Mouse (Mus musculus) lung, embryonic 14.5 days (tissue): ENCODE data around the gene Ces2b. TPM values are rescaled to one million over a fixed set of nuclear protein-coding genes. Genes with fewer than 3 reads are reported as not detected.
A peak's percentile ranks its signal among the peaks of the same experiment; 100 is the strongest.

Source experiments
- ATAC-seq: fragments of 200-750 bp; cut with Nextera tagmentation; 2 replicates; pipeline ENCODE4 v1.8.0; 2017; ENCODE audit warnings: mild to moderate bottlenecking, moderate TSS enrichment, moderate library complexity; ENCODE audit not compliant: insufficient read depth
- DNase-seq: peaks from one replicate; pipeline ENCODE4 v3.0.0-alpha.2; 2015
- H3K27ac ChIP-seq: fragments of 300-500 bp; sonication (generic); 2 replicates; pipeline ENCODE4 v1.5.1; 2014; ENCODE audit warnings: low read depth, mild to moderate bottlenecking, moderate library complexity
- H3K27me3 ChIP-seq: fragments of 300-500 bp; sonication (generic); 2 replicates; pipeline ENCODE4 v1.6.1; 2014; ENCODE audit warnings: low read length, control low read depth; ENCODE audit not compliant: insufficient read depth
- H3K36me3 ChIP-seq: fragments of 300-500 bp; sonication (generic); 2 replicates; pipeline ENCODE4 v1.6.1; 2014; ENCODE audit warnings: control low read depth; ENCODE audit not compliant: insufficient read depth
- H3K4me1 ChIP-seq: fragments of 300-500 bp; sonication (generic); 2 replicates; pipeline ENCODE4 v1.6.1; 2014; ENCODE audit warnings: antibody characterized with exemption, control low read depth; ENCODE audit not compliant: insufficient read depth
- H3K4me2 ChIP-seq: fragments of 300-500 bp; sonication (generic); 2 replicates; pipeline ENCODE4 v1.6.1; 2014; ENCODE audit warnings: mild to moderate bottlenecking
- H3K4me3 ChIP-seq: fragments of 300-500 bp; sonication (generic); 2 replicates; pipeline ENCODE4 v1.5.1; 2014; ENCODE audit warnings: low read depth, low read length
- H3K9ac ChIP-seq: fragments of 300-500 bp; sonication (generic); 2 replicates; pipeline ENCODE4 v1.6.1; 2014
- H3K9me3 ChIP-seq: fragments of 300-500 bp; sonication (generic); 2 replicates; pipeline ENCODE4 v1.6.1; 2016; ENCODE audit warnings: low read depth, low read length, control low read depth
- CTCF ChIP-seq: IDR thresholded peaks from 2 replicates; pipeline ENCODE4 v1.5.1; 2016; ENCODE audit warnings: antibody characterized with exemption, low read depth
- WGBS: fragments of 180-500 bp; shearing (Covaris S2); extraction: QIAGEN DNeasy Blood & Tissue Kit; methylation state at CpG from one replicate; pipeline ENCODE4 v1.1.7; 2014; 5-methylcytosine and 5-hydroxymethylcytosine counted together
- polyA plus RNA-seq: library from polyadenylated mRNA; unstranded; fragments of >200 nt; fragmentation: Nextera tagmentation; extraction: Ambion mirVana; gene quantifications from 2 replicates; pipeline ENCODE4 v1.2.1, GENCODE M21; 2014

Gene Ces2b
- 0.58 and 0.84 TPM in 2 replicates for polyA plus RNA-seq

DNA sequence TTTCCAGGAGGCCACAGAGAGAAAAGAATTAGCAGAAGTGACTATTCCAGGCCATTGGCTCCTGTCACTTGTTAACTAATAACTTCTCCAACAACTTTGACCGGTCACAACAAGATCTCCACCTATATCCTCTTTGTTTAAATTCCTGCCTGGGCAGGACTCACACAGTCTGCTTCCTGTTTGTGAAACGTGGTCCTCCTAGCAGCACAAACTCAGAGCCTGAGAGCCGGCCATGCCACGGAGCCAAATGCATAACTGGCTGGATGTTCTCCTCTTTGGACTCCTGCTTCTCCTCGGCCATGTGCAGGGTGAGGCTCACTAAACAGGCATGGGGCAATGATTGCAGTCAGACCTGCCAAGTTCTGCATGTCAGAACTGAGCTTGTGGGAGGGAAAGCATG is at the start of gene Ces2b:
Gene Ces2b, plus strand, starts transcription at position 133 of the 400 bp plus-strand sequence.
- Histone ChIP-seq H3K27me3 (no peaks in the 10 kb centered on the region), H3K4me1 (no peaks in the 10 kb centered on the region), H3K9ac (no peak within 1 kb of the TSS), H3K36me3 (no peaks in the 10 kb centered on the region), H3K9me3 (no peaks in the 10 kb centered on the region), H3K27ac (no peak within 1 kb of the TSS), H3K4me3 (no peak within 1 kb of the TSS), H3K4me2 (no peak within 1 kb of the TSS)
- DNase-seq, result peak; percentile 12
- TF ChIP-seq CTCF, result no peak
- no peak; the same call in 1 of the 2 replicates for ATAC-seq
- 55% methylated on average over 5 of the region's 5 CpGs for WGBS

- Histone ChIP-seq H3K27me3 (no peaks in the 10 kb centered on the region), H3K4me3 (no peak overlapping the region), H3K4me2 (no peak overlapping the region), H3K9me3 (no peaks in the 10 kb centered on the region), H3K27ac (no peak overlapping the region), H3K9ac (no peak overlapping the region), H3K36me3 (no peaks in the 10 kb centered on the region), H3K4me1 (no peaks in the 10 kb centered on the region)
- 62% methylated on average over 1 of the region's 1 CpGs for WGBS
- TF ChIP-seq CTCF, result no peak
- no peak for ATAC-seq
- DNase-seq, result no peak
These were observed 44.3 kb upstream of the Ces2b start for GRCm38 (mm10) chr8:104787049-104787448.

GRCm38 (mm10) chr8:104788929-104789328 is 42.4 kb upstream of the Ces2b start:
- DNase-seq (no peak), ATAC-seq (no peak)
- H3K4me3 ChIP-seq, result no peak overlapping the region
- no peak overlapping the region for H3K27ac ChIP-seq
- TF ChIP-seq CTCF, result no peak
- H3K9me3 ChIP-seq, result no peaks in the 10 kb centered on the region
- no peaks in the 10 kb centered on the region for H3K27me3 ChIP-seq
- no peaks in the 10 kb centered on the region for H3K4me1 ChIP-seq
- 92% methylated on average over 2 of the region's 2 CpGs for WGBS
- no peaks in the 10 kb centered on the region for H3K36me3 ChIP-seq
- H3K4me2 ChIP-seq, result no peak overlapping the region
- H3K9ac ChIP-seq, result no peak overlapping the region

GRCm38 (mm10) chr8:104789886-104790680 is 41.3 kb upstream of the Ces2b start:
- H3K36me3 ChIP-seq, result no peaks in the 10 kb centered on the region
- H3K4me3 ChIP-seq, result no peak overlapping the region
- DNase-seq (peak; percentile 62), ATAC-seq (no peak)
- 51% methylated on average over 3 of the region's 3 CpGs for WGBS
- H3K27ac ChIP-seq, result no peak overlapping the region
- no peak overlapping the region for H3K4me2 ChIP-seq
- TF ChIP-seq CTCF, result peak; percentile 48
- H3K27me3 ChIP-seq, result no peaks in the 10 kb centered on the region
- H3K9ac ChIP-seq, result no peak overlapping the region
- H3K4me1 ChIP-seq, result no peaks in the 10 kb centered on the region
- no peaks in the 10 kb centered on the region for H3K9me3 ChIP-seq

DNA sequence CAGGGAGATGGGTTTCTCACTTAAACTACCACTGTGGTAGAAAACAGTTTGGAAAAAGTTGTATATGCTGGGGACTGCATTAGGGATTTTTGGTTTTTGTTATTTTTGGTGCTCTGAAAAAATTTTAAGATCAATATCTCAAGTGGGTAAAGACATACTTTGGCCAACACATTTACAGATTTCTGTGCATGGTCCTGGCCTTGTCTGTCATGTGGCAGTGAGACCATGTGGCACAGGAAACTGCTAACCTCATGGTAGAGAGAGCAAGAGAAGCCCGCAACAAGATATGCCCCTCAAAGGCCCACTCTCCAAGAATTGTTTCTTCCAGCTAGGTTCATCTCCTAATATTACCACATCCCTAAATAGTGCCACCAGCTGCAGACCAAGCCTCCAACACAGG is 32.0 kb upstream of the Ces2b start:
- 76% methylated on average over 1 of the region's 1 CpGs for WGBS

GRCm38 (mm10) chr8:104806127-104806526 is 25.2 kb upstream of the Ces2b start:
- ATAC-seq, result no peak
- 32% methylated on average over 2 of the region's 2 CpGs for WGBS

More for the DNA sequence above, 32.0 kb upstream of the Ces2b start:
- Histone ChIP-seq H3K9ac (no peak overlapping the region), H3K4me3 (no peak overlapping the region), H3K36me3 (no peaks in the 10 kb centered on the region), H3K27ac (no peak overlapping the region), H3K27me3 (no peaks in the 10 kb centered on the region), H3K9me3 (no peaks in the 10 kb centered on the region), H3K4me2 (no peak overlapping the region), H3K4me1 (no peaks in the 10 kb centered on the region)
- DNase-seq (no peak), ATAC-seq (no peak)
- TF ChIP-seq CTCF, result no peak

GRCm38 (mm10) chr8:104808542-104809413 is 22.6 kb upstream of the Ces2b start:
- H3K4me1 ChIP-seq, result no peaks in the 10 kb centered on the region
- ATAC-seq, result no peak
- no peak overlapping the region for H3K4me3 ChIP-seq
- no peaks in the 10 kb centered on the region for H3K36me3 ChIP-seq
- H3K9me3 ChIP-seq, result no peaks in the 10 kb centered on the region
- TF ChIP-seq CTCF, result no peak
- no peaks in the 10 kb centered on the region for H3K27me3 ChIP-seq
- no peak for DNase-seq
- no peak overlapping the region for H3K27ac ChIP-seq
- H3K9ac ChIP-seq, result no peak overlapping the region
- H3K4me2 ChIP-seq, result no peak overlapping the region
- WGBS, result 82% methylated on average over 7 of the region's 7 CpGs

More at GRCm38 (mm10) chr8:104806127-104806526, 25.2 kb upstream of the Ces2b start:
- Histone ChIP-seq H3K4me1 (no peaks in the 10 kb centered on the region), H3K27ac (no peak overlapping the region), H3K4me2 (no peak overlapping the region), H3K36me3 (no peaks in the 10 kb centered on the region), H3K4me3 (no peak overlapping the region), H3K9me3 (no peaks in the 10 kb centered on the region), H3K27me3 (no peaks in the 10 kb centered on the region), H3K9ac (no peak overlapping the region)
- TF ChIP-seq CTCF, result no peak
- no peak for DNase-seq
